Mouse (Mus musculus) limb, embryonic 10.5 days (tissue): ENCODE results near the gene Tet1. TPM values are rescaled to one million over a fixed set of nuclear protein-coding genes. Genes with fewer than 3 reads are reported as not detected.
A peak's percentile ranks its signal among the peaks of the same experiment; 100 is the strongest.

Experiments used
- DNase-seq: peaks from one replicate; pipeline ENCODE4 v3.0.0-alpha.2; 2017; ENCODE audit warnings: low spot score
- H3K27ac ChIP-seq: fragments of 300-500 bp; sonication (generic); 2 replicates; pipeline ENCODE4 v1.5.1; 2016; ENCODE audit warnings: mild to moderate bottlenecking
- H3K27me3 ChIP-seq: fragments of 300-500 bp; sonication (generic); 2 replicates; pipeline ENCODE4 v1.6.1; 2016; ENCODE audit warnings: low read depth, mild to moderate bottlenecking; ENCODE audit not compliant: poor library complexity, severe bottlenecking
- H3K36me3 ChIP-seq: fragments of 300-500 bp; sonication (generic); 2 replicates; pipeline ENCODE4 v1.6.1; 2016; ENCODE audit warnings: mild to moderate bottlenecking, moderate library complexity
- H3K4me1 ChIP-seq: fragments of 300-500 bp; sonication (generic); 2 replicates; pipeline ENCODE4 v1.6.1; 2016
- H3K4me3 ChIP-seq: fragments of 300-500 bp; sonication (generic); 2 replicates; pipeline ENCODE4 v1.5.1; 2016; ENCODE audit warnings: mild to moderate bottlenecking, moderate library complexity
- H3K9me3 ChIP-seq: fragments of 300-500 bp; sonication (generic); replicated peaks from 2 replicates; pipeline ENCODE4 v1.6.1; 2016; ENCODE audit warnings: mild to moderate bottlenecking
- WGBS: fragments of 180-500 bp; shearing (Covaris S2); methylation state at CpG from one replicate; pipeline ENCODE4 v1.1.7; 2016; 5-methylcytosine and 5-hydroxymethylcytosine counted together
- polyA plus RNA-seq: library from polyadenylated mRNA; unstranded; fragments of >200 nt; fragmentation: Nextera tagmentation; extraction: Ambion mirVana; gene quantifications from 2 replicates; pipeline ENCODE4 v1.2.1, GENCODE M21; 2016

Tet1 gene
- polyA plus RNA-seq, 1 experiment from 2014 or later = 30.6 TPM

GRCm38 (mm10) chr10:62858967-62859366 lies 49.8 kb downstream of the Tet1 start:
- no peak overlapping the region for H3K27ac ChIP-seq
- H3K27me3 ChIP-seq = no peaks in the 10 kb centered on the region
- H3K9me3 ChIP-seq = 0 out of 2 replicates have a peak, but pooled peaks cover 3% of the 10 kb centered on the region
- H3K4me3 ChIP-seq = no peak overlapping the region
- DNase-seq = no peak
- WGBS = 95% methylated on average over 5 of the region's 5 CpGs
- H3K36me3 ChIP-seq = peaks cover 25% of the 10 kb centered on the region
- H3K4me1 ChIP-seq = peaks cover 13% of the 10 kb centered on the region

- no peaks in the 10 kb centered on the region for H3K9me3 ChIP-seq
- peaks cover 8% of the 10 kb centered on the region for H3K4me1 ChIP-seq
- WGBS = 81% methylated on average over 10 of the region's 10 CpGs
- H3K4me3 ChIP-seq = no peak overlapping the region
- H3K36me3 ChIP-seq = peaks cover 14% of the 10 kb centered on the region
- DNase-seq = no peak
- peak overlapping the region; percentile 66; the same call in 1 of the 2 replicates for H3K27ac ChIP-seq
- H3K27me3 ChIP-seq = no peaks in the 10 kb centered on the region
Measured at GRCm38 (mm10) chr10:62856690-62857290, 52.0 kb downstream of the Tet1 start.

- Histone ChIP-seq H3K4me3 (no peak overlapping the region), H3K4me1 (peaks cover 8% of the 10 kb centered on the region), H3K27ac (no peak overlapping the region), H3K27me3 (no peaks in the 10 kb centered on the region), H3K9me3 (no peaks in the 10 kb centered on the region), H3K36me3 (peaks cover under 1% of the 10 kb centered on the region; the same call in 1 of the 2 replicates)
- no peak for DNase-seq
- 58% methylated on average over 2 of the region's 2 CpGs for WGBS
Measured at GRCm38 (mm10) chr10:62854992-62855391, 53.8 kb downstream of the Tet1 start.

- H3K27ac ChIP-seq = no peak overlapping the region
- WGBS = 73% methylated on average over 4 of the region's 4 CpGs
- H3K4me1 ChIP-seq = peaks cover 8% of the 10 kb centered on the region
- DNase-seq = no peak
- no peaks in the 10 kb centered on the region for H3K9me3 ChIP-seq
- no peak overlapping the region for H3K4me3 ChIP-seq
- no peaks in the 10 kb centered on the region for H3K36me3 ChIP-seq
- H3K27me3 ChIP-seq = no peaks in the 10 kb centered on the region
Measured at GRCm38 (mm10) chr10:62854581-62854980, 54.2 kb downstream of the Tet1 start.

- WGBS = 87% methylated on average over 7 of the region's 7 CpGs
- Histone ChIP-seq H3K27ac (no peak overlapping the region), H3K27me3 (no peaks in the 10 kb centered on the region), H3K4me3 (no peak overlapping the region), H3K4me1 (peaks cover under 1% of the 10 kb centered on the region; the same call in 1 of the 2 replicates), H3K36me3 (0 out of 2 replicates have a peak, but pooled peaks cover 2% of the 10 kb centered on the region), H3K9me3 (no peaks in the 10 kb centered on the region)
- DNase-seq = no peak
Measured at GRCm38 (mm10) chr10:62851578-62851977, 57.2 kb downstream of the Tet1 start.

- Histone ChIP-seq H3K4me1 (no peaks in the 10 kb centered on the region), H3K27me3 (no peaks in the 10 kb centered on the region), H3K27ac (no peak overlapping the region), H3K4me3 (no peak overlapping the region), H3K36me3 (0 out of 2 replicates have a peak, but pooled peaks cover 2% of the 10 kb centered on the region), H3K9me3 (no peaks in the 10 kb centered on the region)
- no peak for DNase-seq
- 82% methylated on average over 4 of the region's 4 CpGs for WGBS
Measured at GRCm38 (mm10) chr10:62851025-62851424, 57.8 kb downstream of the Tet1 start.

GRCm38 (mm10) chr10:62848783-62849182 lies 60.0 kb downstream of the Tet1 start:
- WGBS = 89% methylated on average over 2 of the region's 2 CpGs
- H3K27me3 ChIP-seq = no peaks in the 10 kb centered on the region
- H3K9me3 ChIP-seq = no peaks in the 10 kb centered on the region
- no peak overlapping the region for H3K27ac ChIP-seq
- 0 out of 2 replicates have a peak, but pooled peaks cover 2% of the 10 kb centered on the region for H3K36me3 ChIP-seq
- no peak overlapping the region for H3K4me3 ChIP-seq
- no peak for DNase-seq
- H3K4me1 ChIP-seq = peaks cover 13% of the 10 kb centered on the region

GRCm38 (mm10) chr10:62847069-62847626 lies 61.6 kb downstream of the Tet1 start:
- Histone ChIP-seq H3K4me3 (no peak overlapping the region), H3K27ac (no peak overlapping the region), H3K36me3 (0 out of 2 replicates have a peak, but pooled peaks cover 2% of the 10 kb centered on the region), H3K4me1 (peaks cover 19% of the 10 kb centered on the region), H3K9me3 (no peaks in the 10 kb centered on the region), H3K27me3 (no peaks in the 10 kb centered on the region)
- 89% methylated on average over 12 of the region's 12 CpGs for WGBS
- DNase-seq = no peak

GRCm38 (mm10) chr10:62843787-62844491 lies 64.9 kb downstream of the Tet1 start:
- Histone ChIP-seq H3K27me3 (no peaks in the 10 kb centered on the region), H3K4me1 (peaks cover 19% of the 10 kb centered on the region), H3K27ac (peak overlapping the region; percentile 21), H3K9me3 (no peaks in the 10 kb centered on the region), H3K36me3 (peaks cover 19% of the 10 kb centered on the region), H3K4me3 (no peak overlapping the region)
- DNase-seq = no peak
- 38% methylated on average over 9 of the region's 9 CpGs for WGBS

GRCm38 (mm10) chr10:62841901-62842447 lies 66.8 kb downstream of the Tet1 start:
- Histone ChIP-seq H3K4me1 (peaks cover 19% of the 10 kb centered on the region), H3K36me3 (peaks cover 34% of the 10 kb centered on the region), H3K27me3 (no peaks in the 10 kb centered on the region), H3K9me3 (no peaks in the 10 kb centered on the region), H3K4me3 (no peak overlapping the region), H3K27ac (no peak overlapping the region)
- no peak for DNase-seq
- 85% methylated on average over 10 of the region's 10 CpGs for WGBS

- Histone ChIP-seq H3K9me3 (no peaks in the 10 kb centered on the region), H3K4me1 (peaks cover 19% of the 10 kb centered on the region), H3K36me3 (peaks cover 40% of the 10 kb centered on the region), H3K4me3 (no peak overlapping the region), H3K27ac (no peak overlapping the region), H3K27me3 (no peaks in the 10 kb centered on the region)
- WGBS = 93% methylated on average over 7 of the region's 7 CpGs
- no peak for DNase-seq
Measured at GRCm38 (mm10) chr10:62840687-62841086, 68.1 kb downstream of the Tet1 start.

- H3K4me3 ChIP-seq = no peak overlapping the region
- WGBS = 92% methylated on average over 5 of the region's 5 CpGs
- no peaks in the 10 kb centered on the region for H3K4me1 ChIP-seq
- no peak for DNase-seq
- peaks cover 51% of the 10 kb centered on the region for H3K36me3 ChIP-seq
- H3K27ac ChIP-seq = no peak overlapping the region
- H3K27me3 ChIP-seq = no peaks in the 10 kb centered on the region
- H3K9me3 ChIP-seq = no peaks in the 10 kb centered on the region
Measured at GRCm38 (mm10) chr10:62837987-62838386, 70.8 kb downstream of the Tet1 start.

GRCm38 (mm10) chr10:62832783-62833182 lies 76.0 kb downstream of the Tet1 start:
- Histone ChIP-seq H3K36me3 (peaks cover 63% of the 10 kb centered on the region), H3K27ac (no peak overlapping the region), H3K9me3 (no peaks in the 10 kb centered on the region), H3K4me3 (no peak overlapping the region), H3K4me1 (no peaks in the 10 kb centered on the region), H3K27me3 (no peaks in the 10 kb centered on the region)
- DNase-seq = no peak
- 88% methylated on average over 9 of the region's 9 CpGs for WGBS
